Mouse (Mus musculus) mouse trophoblast stem cell (cell line): ENCODE measurements at regions not wholly inside any gene's neighbourhood (a gene's known extent, or its start where the extent isn't known, plus 50 kb on each side); places are given as distances from the start of the nearest gene placed in this dataset.

Experiments used
- in situ Hi-C, 2 experiments: fragments of 300-500 bp; cut with MseI, MboI; formaldehyde crosslinking; loops; 2 replicates in 1 of 2; 3 replicates in 1 of 2; pipeline ENCODE4 v1.15.1; 2025

DNA sequence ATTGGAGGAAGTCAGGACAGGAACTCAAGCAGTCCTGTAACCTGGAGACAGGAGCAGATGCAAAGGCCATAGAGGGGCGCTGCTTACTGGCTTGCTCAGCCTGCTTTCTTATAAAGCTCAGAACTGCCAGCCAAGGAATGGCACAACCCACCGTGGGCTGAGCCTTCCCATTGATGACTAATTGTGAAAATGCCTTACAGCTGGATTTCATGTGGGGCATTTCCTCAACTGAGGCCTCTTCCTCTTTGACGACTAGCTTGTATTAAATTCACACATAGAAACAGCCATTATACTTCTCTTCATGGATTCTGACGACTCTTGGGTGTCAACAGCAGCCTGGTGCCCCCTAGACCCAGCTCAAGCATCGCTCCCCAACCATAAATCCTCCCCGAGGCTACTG is 66.4 kb upstream of the Gdf10 start:
- in situ Hi-C loops: no loop called here

DNA sequence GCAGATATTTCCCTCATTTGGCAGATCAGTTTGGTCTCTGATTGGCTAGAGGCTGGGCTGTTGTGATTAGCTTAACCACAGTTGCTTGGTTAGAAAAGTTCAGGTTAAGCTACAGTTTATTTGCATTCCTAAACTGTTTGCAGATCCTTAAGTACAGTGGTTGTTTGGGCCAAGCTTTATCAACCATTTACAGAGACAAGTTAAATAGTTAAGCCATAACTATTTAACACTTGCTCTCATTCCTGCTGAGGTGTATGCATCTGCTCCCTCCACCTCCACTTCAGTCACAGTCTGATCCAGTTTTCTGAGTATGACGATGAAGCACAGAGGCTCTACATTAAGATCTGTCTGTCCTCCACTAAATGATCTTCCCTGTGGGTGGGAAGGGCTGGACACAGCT is 58.6 kb upstream of the Gdf10 start:
- in situ Hi-C loops: no loop called here

- in situ Hi-C loops: no loop called here
Measured at GRCm38 (mm10) chr14:33865746-33866145, 57.6 kb upstream of the Gdf10 start.

- in situ Hi-C loops: no loop called here
Measured at GRCm38 (mm10) chr14:33867674-33868073, 55.7 kb upstream of the Gdf10 start.
